Mouse (Mus musculus) heart, adult 2 months (tissue): Measurements from ENCODE around the gene Brat1. TPM values are rescaled to one million over a fixed set of nuclear protein-coding genes. Genes with fewer than 3 reads are reported as not detected.

Source experiments
- DNase-seq, 2 experiments: peaks; one replicate each; pipeline ENCODE4 v3.0.0; 2021
- H3K27ac ChIP-seq: fragments of 200-600 bp; 2 replicates; pipeline ENCODE4 v1.8.1; 2022
- H3K27me3 ChIP-seq: fragments of 200-500 bp; 2 replicates; pipeline ENCODE4 v1.6.1; 2012; ENCODE audit warnings: mild to moderate bottlenecking, low read length, inconsistent platforms, mixed read lengths; ENCODE audit not compliant: control insufficient read depth, insufficient read depth
- H3K36me3 ChIP-seq: fragments of 200-500 bp; 2 replicates; pipeline ENCODE4 v1.6.1; 2012; ENCODE audit warnings: low read length, inconsistent platforms; ENCODE audit not compliant: control insufficient read depth, insufficient read depth
- H3K4me1 ChIP-seq: fragments of 200-500 bp; 2 replicates; pipeline ENCODE4 v1.6.1; 2011; ENCODE audit warnings: low read length; ENCODE audit not compliant: control insufficient read depth, insufficient read depth
- H3K4me3 ChIP-seq: fragments of 200-600 bp; 2 replicates; pipeline ENCODE4 v1.8.1; 2022
- H3K79me2 ChIP-seq: fragments of 200-500 bp; replicated peaks from 2 replicates; pipeline ENCODE4 v1.6.1; 2012; ENCODE audit warnings: mild to moderate bottlenecking, inconsistent platforms, low read length, moderate library complexity, mixed read lengths; ENCODE audit not compliant: control insufficient read depth, insufficient read depth
- H3K9ac ChIP-seq: fragments of 200-500 bp; 2 replicates; pipeline ENCODE4 v1.6.1; 2012; ENCODE audit warnings: low read depth, mild to moderate bottlenecking, control low read depth, inconsistent platforms, low read length, mixed read lengths
- CTCF ChIP-seq: fragments of 200-600 bp; IDR thresholded peaks from 2 replicates; pipeline ENCODE4 v1.8.1; 2022; ENCODE audit warnings: antibody characterized with exemption, mild to moderate bottlenecking, moderate library complexity
- EP300 ChIP-seq: fragments of 200-500 bp; IDR thresholded peaks from 2 replicates; pipeline ENCODE4 v1.6.1; 2011; ENCODE audit warnings: low read depth, low read length, control low read depth; ENCODE audit not compliant: insufficient read depth
- POLR2A ChIP-seq: fragments of 200-500 bp; IDR thresholded peaks from 2 replicates; pipeline ENCODE4 v1.6.1; 2011; ENCODE audit warnings: mild to moderate bottlenecking, low read depth, low read length, control low read depth; ENCODE audit not compliant: insufficient read depth
- WGBS: fragments of 180-500 bp; shearing (Covaris S2); methylation state at CpG from one replicate; pipeline ENCODE4 v1.1.7; 2018; 5-methylcytosine and 5-hydroxymethylcytosine counted together
- intact Hi-C: fragments of 180-260 bp; cut with DNase I; formaldehyde crosslinking; loops from one replicate; pipeline ENCODE4 v1.15.1; 2025
- polyA plus RNA-seq: library from polyadenylated mRNA; depleted of rRNA; stranded (reverse); fragments of >200 nt; gene quantifications from 2 replicates; pipeline ENCODE4 v1.2.3, GENCODE M21; 2012; rRNA removed
- total RNA-seq, 2 experiments: library from RNA; stranded (reverse); gene quantifications; 2 replicates each; pipeline ENCODE4 v1.2.3; 2021

Brat1 gene
- total and polyA plus RNA-seq, 3 experiments = 6.4 to 11.0 (median 8.2) TPM

DNA sequence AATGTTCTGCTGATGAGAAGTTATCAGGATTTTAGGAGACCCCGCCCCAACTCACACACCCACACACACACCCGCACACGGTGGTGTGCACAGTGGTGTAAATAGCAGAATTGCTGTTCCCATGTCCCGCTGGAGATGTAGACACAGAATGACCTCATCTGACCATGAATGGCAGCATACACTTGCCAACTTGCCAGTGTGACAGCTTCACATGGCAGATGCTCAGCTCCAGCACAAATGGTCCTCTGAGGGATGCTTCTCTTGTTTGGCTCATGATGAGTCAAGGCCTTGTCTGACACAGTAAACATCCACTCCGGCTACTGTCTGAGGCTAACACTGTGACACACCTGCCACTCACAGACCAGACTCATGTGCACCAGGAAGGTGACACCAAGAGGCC, 63.5 kb downstream of the Brat1 start:
- Histone ChIP-seq H3K4me1 (peaks cover 45% of the 10 kb centered on the region), H3K27me3 (no peaks in the 10 kb centered on the region), H3K9ac (no peak overlapping the region), H3K36me3 (peaks cover 3% of the 10 kb centered on the region; the same call in 1 of the 2 replicates), H3K27ac (peak overlapping the region; percentile 75), H3K4me3 (no peak overlapping the region), H3K79me2 (peaks cover 2% of the 10 kb centered on the region; the same call in 1 of the 2 replicates)
- DNase-seq = no peak
- WGBS = 18% methylated on average over 5 of the region's 5 CpGs
- TF ChIP-seq EP300 = no peak
- TF ChIP-seq CTCF = no peak
- TF ChIP-seq POLR2A = no peak
- intact Hi-C loops = loop anchor here (2.0 to 5.0 kb wide), 2 partner anchors 22 to 59 kb away; no protein-coding TSS in a partner anchor

Other genes with a start within 250 kb of the Brat1 start
- gene Chst12, start 199.5 kb upstream of the Brat1 start, total RNA-seq = 1 to 10 TPM; 4.5 to 4.8 TPM
- gene Chst12, start 199.5 kb upstream of the Brat1 start, polyA plus RNA-seq = 8.3 and 11.2 TPM in 2 replicates
- gene Grifin, start 139.9 kb upstream of the Brat1 start, total RNA-seq = not detected
- not detected in 2 replicates for gene Grifin, start 139.9 kb upstream of the Brat1 start, polyA plus RNA-seq
- gene Lfng, start 97.7 kb upstream of the Brat1 start, total RNA-seq = 10 to 100 TPM in 1 of 2 experiments, 1 to 10 TPM in 1; 7.4 to 11.5 TPM
- 18.4 and 23.1 TPM in 2 replicates for gene Lfng, start 97.7 kb upstream of the Brat1 start, polyA plus RNA-seq
- 10 to 100 TPM; 10.6 to 11.0 TPM for gene Ttyh3, start 56.0 kb upstream of the Brat1 start, total RNA-seq
- gene Ttyh3, start 56.0 kb upstream of the Brat1 start, polyA plus RNA-seq = 13.9 and 14.6 TPM in 2 replicates
- gene Iqce, start 2.6 kb upstream of the Brat1 start, total RNA-seq = 1 to 10 TPM; 3.7 to 7.1 TPM
- 5.8 TPM in 2 replicates for gene Iqce, start 2.6 kb upstream of the Brat1 start, polyA plus RNA-seq
- under 1 TPM; 0.31 to 0.48 TPM for gene Amz1, start 19.1 kb downstream of the Brat1 start, total RNA-seq
- 0.59 and 0.98 TPM in 2 replicates for gene Amz1, start 19.1 kb downstream of the Brat1 start, polyA plus RNA-seq
- 100 to 1,000 TPM; 118 to 136 TPM for gene Gna12, start 125.4 kb downstream of the Brat1 start, total RNA-seq
- gene Gna12, start 125.4 kb downstream of the Brat1 start, polyA plus RNA-seq = 117 and 136 TPM in 2 replicates